Mouse (Mus musculus) limb, embryonic 14.5 days (tissue): Measurements from ENCODE around the gene Inpp1. TPM values are rescaled to one million over a fixed set of nuclear protein-coding genes. Genes with fewer than 3 reads are reported as not detected.

Source experiments
- ATAC-seq: fragments of 200-750 bp; cut with Nextera tagmentation; 2 replicates; pipeline ENCODE4 v1.8.0; 2017; ENCODE audit warnings: low read depth, moderate number of reproducible peaks, moderate TSS enrichment; ENCODE audit not compliant: low FRiP score
- DNase-seq: peaks from one replicate; pipeline ENCODE4 v3.0.0-alpha.2; 2015; ENCODE audit warnings: low spot score
- H3K27ac ChIP-seq: fragments of 300-500 bp; sonication (generic); replicated peaks from 2 replicates; pipeline ENCODE4 v1.5.1; 2014; ENCODE audit warnings: low read depth, mild to moderate bottlenecking, low read length, moderate library complexity, mixed read lengths
- H3K27me3 ChIP-seq: fragments of 300-500 bp; sonication (generic); 2 replicates; pipeline ENCODE4 v1.6.1; 2014; ENCODE audit warnings: low read length, mixed read lengths; ENCODE audit not compliant: control insufficient read depth, insufficient read depth
- H3K36me3 ChIP-seq: fragments of 300-500 bp; sonication (generic); 2 replicates; pipeline ENCODE4 v1.6.1; 2014; ENCODE audit warnings: mild to moderate bottlenecking, low read length, moderate library complexity, mixed read lengths; ENCODE audit not compliant: control insufficient read depth, insufficient read depth
- H3K4me1 ChIP-seq: fragments of 300-500 bp; sonication (generic); 2 replicates; pipeline ENCODE4 v1.6.1; 2014; ENCODE audit warnings: antibody characterized with exemption, low read length, mixed read lengths; ENCODE audit not compliant: control insufficient read depth, insufficient read depth
- H3K4me2 ChIP-seq: fragments of 300-500 bp; sonication (generic); replicated peaks from 2 replicates; pipeline ENCODE4 v1.6.1; 2014; ENCODE audit warnings: low read depth, mild to moderate bottlenecking, low read length, moderate library complexity; ENCODE audit not compliant: severe bottlenecking
- H3K4me3 ChIP-seq: fragments of 300-500 bp; sonication (generic); replicated peaks from 2 replicates; pipeline ENCODE4 v1.5.1; 2014; ENCODE audit warnings: low read length
- H3K9ac ChIP-seq: fragments of 300-500 bp; sonication (generic); 2 replicates; pipeline ENCODE4 v1.6.1; 2014; ENCODE audit warnings: mild to moderate bottlenecking, low read depth, low read length, moderate library complexity; ENCODE audit not compliant: severe bottlenecking
- H3K9me3 ChIP-seq: fragments of 300-500 bp; sonication (generic); 2 replicates; pipeline ENCODE4 v1.6.1; 2016; ENCODE audit warnings: low read length; ENCODE audit not compliant: control insufficient read depth
- POLR2A ChIP-seq: fragments of 200-500 bp; IDR thresholded peaks from 2 replicates; pipeline ENCODE4 v1.8.0; 2012; ENCODE audit warnings: inconsistent platforms, mild to moderate bottlenecking, moderate library complexity, borderline replicate concordance; ENCODE audit not compliant: insufficient read depth, insufficient read length; ENCODE audit errors: extremely low read depth
- WGBS: fragments of 180-500 bp; shearing (Covaris S2); extraction: QIAGEN DNeasy Blood & Tissue Kit; methylation state at CpG from one replicate; pipeline ENCODE4 v1.1.7; 2014; 5-methylcytosine and 5-hydroxymethylcytosine counted together
- polyA plus RNA-seq, 2 experiments: library from polyadenylated mRNA; depleted of rRNA in 1 of 2; stranded (reverse) in 1 of 2; unstranded in 1 of 2; fragments of >200 nt; fragmentation: Nextera tagmentation in 1 of 2; extraction: Ambion mirVana in 1 of 2; gene quantifications; 2 replicates each; pipeline versions ENCODE4 v1.2.1 to v1.2.3; 2012 to 2014

The Inpp1 gene
- polyA plus RNA-seq, 2 experiments = 14.3 to 17.2 TPM

DNA sequence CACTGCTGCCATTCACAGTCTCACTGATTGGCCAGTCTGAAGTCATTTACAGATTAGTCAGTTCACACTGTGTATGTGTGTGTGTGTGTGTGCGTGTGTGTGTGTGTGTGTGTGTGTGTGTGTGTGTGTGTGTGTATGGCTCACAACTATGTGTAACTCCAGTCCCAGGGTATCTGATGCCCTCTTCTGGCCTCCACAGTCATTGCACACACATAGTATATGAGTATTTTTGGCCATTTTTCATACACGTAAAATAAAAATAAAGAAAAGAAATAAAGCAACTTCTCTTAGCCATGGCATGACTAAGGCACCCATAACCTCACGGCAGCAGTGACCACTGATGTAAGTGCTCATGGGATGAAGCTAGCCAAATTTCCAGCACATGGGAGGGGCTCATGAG, 23.8 kb downstream of the Inpp1 start:
- WGBS = 80% methylated on average over 3 of the region's 3 CpGs
- H3K36me3 ChIP-seq = peaks cover 51% of the 10 kb centered on the region
- no peak overlapping the region for H3K9ac ChIP-seq
- no peak for TF ChIP-seq POLR2A
- H3K4me1 ChIP-seq = 0 out of 2 replicates have a peak, but pooled peaks cover 3% of the 10 kb centered on the region
- no peak for DNase-seq
- no peak overlapping the region for H3K27ac ChIP-seq
- H3K27me3 ChIP-seq = no peaks in the 10 kb centered on the region
- no peak for ATAC-seq
- H3K4me3 ChIP-seq = no peak overlapping the region
- no peak overlapping the region for H3K4me2 ChIP-seq
- H3K9me3 ChIP-seq = no peaks in the 10 kb centered on the region

- no peak for TF ChIP-seq POLR2A
- Histone ChIP-seq H3K4me3 (no peak overlapping the region), H3K4me1 (0 out of 2 replicates have a peak, but pooled peaks cover under 1% of the 10 kb centered on the region), H3K27ac (no peak overlapping the region), H3K27me3 (no peaks in the 10 kb centered on the region), H3K4me2 (no peak overlapping the region), H3K9me3 (no peaks in the 10 kb centered on the region), H3K9ac (no peak overlapping the region), H3K36me3 (peaks cover 54% of the 10 kb centered on the region)
- ATAC-seq (no peak), DNase-seq (no peak)
These were observed 24.8 kb downstream of the Inpp1 start for GRCm38 (mm10) chr1:52792701-52793100.

- no peak overlapping the region for H3K27ac ChIP-seq
- DNase-seq = no peak
- no peak for ATAC-seq
- WGBS = 100% methylated on average over 1 of the region's 1 CpGs
- H3K4me1 ChIP-seq = no peaks in the 10 kb centered on the region
- H3K9ac ChIP-seq = no peak overlapping the region
- H3K9me3 ChIP-seq = no peaks in the 10 kb centered on the region
- peaks cover 27% of the 10 kb centered on the region for H3K36me3 ChIP-seq
- H3K4me3 ChIP-seq = no peak overlapping the region
- TF ChIP-seq POLR2A = no peak
- no peak overlapping the region for H3K4me2 ChIP-seq
- no peaks in the 10 kb centered on the region for H3K27me3 ChIP-seq
These were observed 30.2 kb downstream of the Inpp1 start for GRCm38 (mm10) chr1:52787254-52787653.

DNA sequence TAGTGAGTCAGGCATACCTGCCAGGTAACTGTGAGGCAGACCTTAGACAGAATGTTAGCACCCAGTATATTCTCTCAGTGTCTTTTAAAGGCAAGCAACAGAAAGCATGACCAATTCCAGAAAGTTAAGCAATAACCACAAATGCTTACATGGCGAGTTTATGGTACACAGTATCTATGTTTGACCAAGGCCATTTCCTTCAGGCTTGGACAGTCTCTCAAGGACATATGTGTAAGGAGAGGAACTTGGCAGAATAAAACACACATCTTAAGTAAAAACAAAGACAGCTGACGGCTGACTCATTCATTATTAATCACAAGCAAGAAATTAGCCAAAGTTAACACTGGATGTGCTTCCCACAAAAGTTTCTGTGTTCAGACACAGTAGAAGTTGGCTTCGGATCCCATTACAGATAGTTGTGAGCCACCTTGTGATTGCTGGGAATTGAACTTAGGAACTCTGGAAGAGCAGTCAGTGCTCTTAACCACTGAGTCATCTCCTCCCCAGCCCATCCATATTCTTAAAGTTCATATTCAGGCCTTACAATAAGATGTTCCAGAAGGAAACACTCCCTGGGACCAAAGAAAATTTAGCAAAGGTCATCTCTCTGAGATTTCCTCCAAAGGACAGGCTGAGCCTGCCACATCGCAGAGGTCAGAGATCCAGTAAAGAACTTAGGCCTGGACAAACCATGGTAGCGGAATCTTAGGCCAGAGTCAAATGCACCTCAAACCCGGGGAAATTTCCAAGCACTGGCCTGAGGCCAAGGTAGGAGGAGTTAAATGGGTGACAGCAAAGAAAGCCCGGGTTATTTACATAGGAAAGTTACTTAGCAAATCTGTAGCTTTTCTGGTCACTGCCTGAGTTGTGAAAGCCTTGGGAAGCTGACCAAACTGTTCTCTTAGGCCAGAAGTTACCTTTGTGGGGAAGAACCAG, 52.0 kb downstream of the Inpp1 start:
- no peak for DNase-seq
- TF ChIP-seq POLR2A = no peak
- ATAC-seq = no peak
- Histone ChIP-seq H3K27ac (no peak overlapping the region), H3K4me3 (no peak overlapping the region), H3K4me2 (no peak overlapping the region), H3K36me3 (no peaks in the 10 kb centered on the region), H3K9ac (no peak overlapping the region), H3K4me1 (no peaks in the 10 kb centered on the region), H3K27me3 (no peaks in the 10 kb centered on the region), H3K9me3 (no peaks in the 10 kb centered on the region)
- WGBS = 73% methylated on average over 7 of the region's 7 CpGs

GRCm38 (mm10) chr1:52763894-52764809, 53.3 kb downstream of the Inpp1 start:
- Histone ChIP-seq H3K9me3 (no peaks in the 10 kb centered on the region), H3K4me3 (no peak overlapping the region), H3K4me1 (no peaks in the 10 kb centered on the region), H3K27ac (no peak overlapping the region), H3K9ac (no peak overlapping the region), H3K4me2 (no peak overlapping the region), H3K27me3 (no peaks in the 10 kb centered on the region), H3K36me3 (no peaks in the 10 kb centered on the region)
- TF ChIP-seq POLR2A = no peak
- DNase-seq (no peak), ATAC-seq (no peak)
- WGBS = 47% methylated on average over 4 of the region's 4 CpGs
